Mouse (Mus musculus) kidney, postnatal 25 days (tissue): ENCODE results near the gene Gm28510.
"Not testable (repeated sequence)": the region's sequence is repeated elsewhere in the genome, so short reads cannot be mapped to it uniquely, and the experiment has no call there.

ENCODE experiments used
- DNase-seq, 2 experiments: peaks; one replicate each; pipeline ENCODE4 v3.0.0; 2021; ENCODE audit warnings: mixed read lengths in 2 of 2

Gm28510 gene

DNA sequence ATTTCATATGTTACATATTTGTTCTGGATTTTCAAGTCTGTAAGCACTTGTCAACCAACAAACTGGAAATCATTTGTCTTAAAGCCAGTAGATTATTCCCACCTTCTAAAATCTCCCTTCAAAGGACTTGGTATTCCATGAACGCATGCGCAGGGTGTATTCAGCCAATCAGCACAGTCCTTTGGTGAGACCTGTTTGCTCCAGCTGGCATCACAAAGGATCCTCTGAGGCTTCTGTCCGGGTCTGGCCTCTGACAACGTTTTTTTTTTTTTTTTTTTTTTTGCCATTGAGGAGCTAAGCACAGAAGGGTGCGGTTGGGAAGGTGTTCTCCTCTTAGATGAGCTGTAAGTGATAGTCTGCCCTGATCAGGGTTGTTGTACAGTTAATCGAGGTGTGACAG, at the start of gene Gm28510:
Gene Gm28510, plus strand, starts transcription at position 301 of the 400 bp plus-strand sequence.
- DNase-seq, result not testable (repeated sequence)
